Mouse (Mus musculus) G1E (cell line): ENCODE measurements around the gene Lclat1.

ENCODE experiments used
- CTCF ChIP-seq: IDR thresholded peaks from 2 replicates; pipeline ENCODE4 v1.5.1; 2012; ENCODE audit warnings: low read depth, low read length, inconsistent platforms, mixed read lengths
- TAL1 ChIP-seq: conservative IDR thresholded peaks from 2 replicates; pipeline ENCODE4 v1.6.1; 2012; ENCODE audit warnings: low read depth, low read length, inconsistent platforms, mixed read lengths

- TF ChIP-seq CTCF: no peak
- TF ChIP-seq TAL1: no peak
These were observed 61.7 kb downstream of the Lclat1 start for GRCm38 (mm10) chr17:73169461-73169860.
